Mouse (Mus musculus): ENCODE measurements around the gene Slc7a10. TPM values are rescaled to one million over a fixed set of nuclear protein-coding genes. Genes with fewer than 3 reads are reported as not detected.

The Slc7a10 gene
- polyA plus RNA-seq, 1 experiment from 2014 or later = 0.33 TPM

GRCm38 (mm10) chr7:35172519-35172918, 13.7 kb upstream of the Slc7a10 start:
- DNase-seq (ENCODE audit: low spot score) = no peak

- DNase-seq (ENCODE audit: low spot score) = no peak
Measured at GRCm38 (mm10) chr7:35175533-35175932, 10.7 kb upstream of the Slc7a10 start.

GRCm38 (mm10) chr7:35176412-35177381, 9.5 kb upstream of the Slc7a10 start:
- DNase-seq (ENCODE audit: low spot score) = no peak

GRCm38 (mm10) chr7:35184833-35185724, 1.1 kb upstream of the Slc7a10 start:
- DNase-seq (ENCODE audit: low spot score) = no peak

- DNase-seq (ENCODE audit: low spot score) = no peak
Measured at GRCm38 (mm10) chr7:35189699-35190098, 3.5 kb downstream of the Slc7a10 start.

GRCm38 (mm10) chr7:35191276-35191675, 5.1 kb downstream of the Slc7a10 start:
- DNase-seq (ENCODE audit: low spot score) = no peak

GRCm38 (mm10) chr7:35197022-35197421, 10.8 kb downstream of the Slc7a10 start:
- no peak for DNase-seq (ENCODE audit: low spot score)

GRCm38 (mm10) chr7:35198981-35199754, 13.0 kb downstream of the Slc7a10 start:
- DNase-seq (ENCODE audit: low spot score) = no peak

GRCm38 (mm10) chr7:35199755-35200154, 13.6 kb downstream of the Slc7a10 start:
- DNase-seq (ENCODE audit: low spot score) = no peak

- no peak for DNase-seq (ENCODE audit: low spot score)
Measured at GRCm38 (mm10) chr7:35211791-35212190, 25.6 kb downstream of the Slc7a10 start.

- no peak for DNase-seq (ENCODE audit: low spot score)
Measured at GRCm38 (mm10) chr7:35214442-35215222, 28.4 kb downstream of the Slc7a10 start.

GRCm38 (mm10) chr7:35215225-35215624, 29.0 kb downstream of the Slc7a10 start, which contains the start of gene Lrp3:
Gene Lrp3, minus strand, starts transcription at chr7:35215498.
- no peak for DNase-seq (ENCODE audit: low spot score)

GRCm38 (mm10) chr7:35215731-35216130, 29.5 kb downstream of the Slc7a10 start:
- no peak for DNase-seq (ENCODE audit: low spot score)

- no peak for DNase-seq (ENCODE audit: low spot score)
Measured at GRCm38 (mm10) chr7:35220694-35221365, 34.6 kb downstream of the Slc7a10 start.

GRCm38 (mm10) chr7:35230333-35230732, 44.1 kb downstream of the Slc7a10 start:
- no peak for DNase-seq (ENCODE audit: low spot score)

GRCm38 (mm10) chr7:35232796-35233455, 46.7 kb downstream of the Slc7a10 start:
- DNase-seq (ENCODE audit: low spot score) = no peak

GRCm38 (mm10) chr7:35233861-35234260, 47.7 kb downstream of the Slc7a10 start:
- no peak for DNase-seq (ENCODE audit: low spot score)

GRCm38 (mm10) chr7:35234361-35235245, 48.4 kb downstream of the Slc7a10 start:
- DNase-seq (ENCODE audit: low spot score) = peak; percentile 99

Measured in thymus, postnatal 0 days (tissue).